Mouse (Mus musculus): ENCODE data around the gene Dhx58.

DNA sequence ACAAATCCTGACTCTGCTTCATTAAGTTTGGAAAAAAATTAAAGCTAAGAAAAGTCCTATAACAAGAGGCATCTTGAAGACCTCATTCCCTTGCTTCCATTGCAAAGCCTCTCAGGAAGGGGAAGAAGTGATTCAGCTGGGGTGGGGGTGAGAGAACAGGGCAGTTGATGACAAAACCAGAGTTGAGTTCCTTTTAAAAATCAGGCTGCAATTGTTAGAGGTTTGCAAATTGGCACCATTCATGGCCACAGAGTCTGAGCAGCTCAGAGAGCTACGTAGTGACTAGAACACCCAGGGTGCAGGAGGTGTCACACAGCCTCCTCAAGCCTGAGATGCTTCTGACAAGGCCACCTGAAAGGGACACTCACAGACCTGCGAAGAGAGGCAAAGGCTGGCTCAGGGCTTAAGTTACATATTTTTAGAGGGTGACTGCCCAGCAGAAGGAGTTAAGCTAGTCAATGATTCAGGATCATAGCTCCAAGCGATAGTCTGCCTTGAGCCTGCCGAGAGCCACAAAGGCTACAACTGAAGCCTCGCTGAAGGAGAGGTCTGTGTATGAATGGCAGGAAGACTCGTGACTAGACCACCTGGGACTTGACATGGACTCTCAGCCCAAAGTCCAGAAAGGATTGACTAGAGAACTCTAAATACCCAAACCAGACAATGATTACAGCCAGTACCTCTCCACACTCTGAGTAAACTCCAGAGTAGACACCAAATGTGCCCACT lies 26.6 kb upstream of the Dhx58 start:
- TF ChIP-seq CTCF (IDR thresholded peaks at IDR 0.05; ENCODE audit: borderline replicate concordance, control insufficient read depth, extremely low read depth, insufficient read depth, low read length, poor library complexity) (no peak), POLR2A (IDR thresholded peaks at IDR 0.05; ENCODE audit: control insufficient read depth, extremely low read depth, insufficient read depth, low read length, poor library complexity) (no peak)
